Mouse (Mus musculus): ENCODE data around the gene Ttc8.
A peak's percentile ranks its signal among the peaks of the same experiment; 100 is the strongest.

Gene Ttc8

GRCm38 (mm10) chr12:98974157-98974804 lies 53.9 kb downstream of the Ttc8 start:
- no peak for DNase-seq

- no peak for DNase-seq
Measured at GRCm38 (mm10) chr12:98981081-98981480, 60.7 kb downstream of the Ttc8 start.

- no peak for DNase-seq
Measured at GRCm38 (mm10) chr12:98984785-98985184, 64.4 kb downstream of the Ttc8 start.

- DNase-seq: peak; percentile 49
Measured at GRCm38 (mm10) chr12:98991076-98991829, 70.9 kb downstream of the Ttc8 start.

- DNase-seq: no peak
Measured at GRCm38 (mm10) chr12:98991830-98992216, 71.4 kb downstream of the Ttc8 start.

GRCm38 (mm10) chr12:98993736-98994135 lies 73.4 kb downstream of the Ttc8 start:
- no peak for DNase-seq

- no peak for DNase-seq
Measured at GRCm38 (mm10) chr12:98994366-98994765, 74.0 kb downstream of the Ttc8 start.

GRCm38 (mm10) chr12:98995881-98996280 lies 75.5 kb downstream of the Ttc8 start:
- no peak for DNase-seq

- DNase-seq: peak; percentile 59
Measured at GRCm38 (mm10) chr12:98996581-98996988, 76.2 kb downstream of the Ttc8 start.

- DNase-seq: no peak
Measured at GRCm38 (mm10) chr12:98997046-98997445, 76.7 kb downstream of the Ttc8 start.

- DNase-seq: no peak
Measured at GRCm38 (mm10) chr12:98998662-98999428, 78.5 kb downstream of the Ttc8 start.

GRCm38 (mm10) chr12:99000310-99000709 lies 79.9 kb downstream of the Ttc8 start:
- no peak for DNase-seq

GRCm38 (mm10) chr12:99003046-99003445 lies 82.7 kb downstream of the Ttc8 start:
- no peak for DNase-seq

GRCm38 (mm10) chr12:99004752-99005151 lies 84.4 kb downstream of the Ttc8 start:
- no peak for DNase-seq

GRCm38 (mm10) chr12:99008786-99009185 lies 88.4 kb downstream of the Ttc8 start:
- no peak for DNase-seq

GRCm38 (mm10) chr12:99009430-99009829 lies 89.1 kb downstream of the Ttc8 start:
- DNase-seq: no peak

- DNase-seq: no peak
Measured at GRCm38 (mm10) chr12:99010044-99010443, 89.7 kb downstream of the Ttc8 start.

GRCm38 (mm10) chr12:99011161-99011861 lies 90.9 kb downstream of the Ttc8 start:
- DNase-seq: no peak

- peak; percentile 74 for DNase-seq
Measured at GRCm38 (mm10) chr12:99015870-99016269, 95.5 kb downstream of the Ttc8 start.

- no peak for DNase-seq
Measured at GRCm38 (mm10) chr12:99024430-99024960, 104.1 kb downstream of the Ttc8 start.

GRCm38 (mm10) chr12:99026291-99026690 lies 105.9 kb downstream of the Ttc8 start:
- no peak for DNase-seq

GRCm38 (mm10) chr12:99028665-99029064 lies 108.3 kb downstream of the Ttc8 start:
- no peak for DNase-seq

GRCm38 (mm10) chr12:99030022-99030421 lies 109.6 kb downstream of the Ttc8 start:
- DNase-seq: no peak
